Mouse (Mus musculus) left cerebral cortex, postnatal 25 days (tissue): ENCODE data around the gene Tmem178b. TPM values are rescaled to one million over a fixed set of nuclear protein-coding genes. Genes with fewer than 3 reads are reported as not detected.

Source experiments
- DNase-seq, 2 experiments: peaks; one replicate each; pipeline ENCODE4 v3.0.0; 2022; ENCODE audit warnings: low spot score in 2 of 2, mixed read lengths in 1 of 2
- intact Hi-C: fragments of 180-260 bp; cut with DNase I; formaldehyde crosslinking; loops from one replicate; pipeline ENCODE4 v1.15.1; 2025
- total RNA-seq, 2 experiments: library from RNA; stranded (reverse); gene quantifications; 2 replicates each; pipeline ENCODE4 v1.2.3; 2021

The Tmem178b gene
- total RNA-seq, 2 experiments from 2014 or later, result 278 to 312 TPM

DNA sequence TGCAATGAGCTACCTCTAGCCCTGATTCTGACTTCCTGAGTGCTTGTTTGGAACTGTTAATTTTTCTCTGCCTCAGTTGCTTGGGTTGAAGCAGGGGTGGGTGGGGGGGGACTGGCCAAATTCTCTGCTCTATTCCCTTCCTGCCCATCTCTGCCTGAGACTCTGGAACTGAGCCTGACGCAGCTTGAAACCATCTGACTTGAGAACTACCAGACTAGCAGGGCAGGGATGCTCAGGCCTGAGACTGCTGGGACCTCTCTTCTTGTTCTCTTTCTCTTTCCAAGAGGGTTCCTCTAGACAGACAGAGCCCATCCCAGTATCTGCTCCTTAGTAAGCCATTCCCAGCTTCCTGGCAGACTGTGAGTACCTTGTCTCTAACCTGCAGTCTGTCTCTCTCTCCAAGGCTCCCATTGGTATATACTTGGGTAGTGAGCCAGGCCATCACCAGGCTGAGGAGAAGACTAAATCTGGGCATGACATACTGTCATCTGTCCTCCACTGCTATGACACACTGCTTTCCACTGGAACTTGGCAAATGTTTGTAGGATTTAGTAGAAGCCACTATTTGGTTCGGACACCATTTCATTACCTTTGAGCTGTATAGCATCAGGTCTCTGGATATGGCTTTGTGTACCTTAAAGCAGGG, 42.7 kb downstream of the Tmem178b start:
- DNase-seq, result no peak
- intact Hi-C loops, result no loop called here

DNA sequence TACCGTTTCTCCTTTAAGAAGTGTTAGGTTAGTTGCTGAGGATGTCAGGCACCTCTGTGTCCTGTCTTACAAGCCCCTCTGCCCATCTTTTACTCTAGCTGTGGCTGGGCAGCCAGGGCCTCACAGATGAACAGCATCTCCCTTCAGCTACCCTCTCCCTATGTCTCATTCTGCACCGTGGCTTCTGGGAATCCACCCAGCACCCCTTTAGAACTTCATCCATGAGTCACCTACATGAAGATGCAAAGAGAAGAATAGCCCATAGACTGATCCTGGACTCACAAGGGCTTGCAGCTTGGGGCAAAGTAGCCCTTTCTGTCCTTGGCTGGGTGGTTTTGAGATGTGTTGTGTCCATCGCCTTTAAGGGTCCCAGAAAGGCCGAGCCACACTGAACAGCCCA, 43.4 kb downstream of the Tmem178b start:
- intact Hi-C loops, result no loop called here

DNA sequence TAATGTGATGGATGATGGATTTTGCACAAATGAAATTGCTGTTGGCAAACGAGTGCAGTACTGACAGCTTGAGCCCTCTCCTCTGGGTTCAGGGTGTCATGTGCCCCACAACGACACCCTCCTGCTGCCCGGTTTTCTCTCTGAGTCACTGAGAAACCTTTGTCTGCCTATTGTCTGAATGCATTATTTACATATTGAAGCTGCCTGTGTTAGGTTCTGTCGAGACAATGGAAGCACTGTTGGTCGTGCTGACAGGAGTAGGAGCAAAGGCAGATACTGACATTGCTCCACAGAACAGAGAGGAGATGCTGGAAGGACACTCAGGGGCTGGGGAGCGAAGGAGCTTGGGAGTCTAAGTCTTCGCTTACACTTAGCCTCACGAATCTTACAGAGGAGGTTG, 44.2 kb downstream of the Tmem178b start:
- no peak for DNase-seq
- intact Hi-C loops, result no loop called here

More for the DNA sequence above, 43.4 kb downstream of the Tmem178b start:
- no peak for DNase-seq

DNA sequence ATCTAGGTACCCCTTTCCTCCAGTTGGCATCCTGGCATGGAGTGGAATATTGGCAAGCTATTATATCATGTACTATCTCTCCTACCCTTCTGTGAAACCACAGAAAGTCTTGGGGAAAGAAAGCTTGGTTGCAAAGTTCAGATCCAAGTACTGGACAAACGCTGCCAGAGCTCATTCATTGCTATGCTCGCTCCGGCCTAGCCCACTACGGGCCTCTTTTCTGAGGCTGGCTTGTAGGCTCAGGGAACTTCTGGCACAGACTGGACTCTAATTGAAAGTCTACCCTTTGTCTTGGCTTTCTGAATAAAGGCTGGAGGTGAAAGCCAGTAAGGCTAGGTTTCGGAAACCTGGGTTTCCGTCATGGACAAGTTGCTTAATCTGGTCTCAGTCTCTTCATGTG, 44.7 kb downstream of the Tmem178b start:
- no peak for DNase-seq
- intact Hi-C loops, result no loop called here

DNA sequence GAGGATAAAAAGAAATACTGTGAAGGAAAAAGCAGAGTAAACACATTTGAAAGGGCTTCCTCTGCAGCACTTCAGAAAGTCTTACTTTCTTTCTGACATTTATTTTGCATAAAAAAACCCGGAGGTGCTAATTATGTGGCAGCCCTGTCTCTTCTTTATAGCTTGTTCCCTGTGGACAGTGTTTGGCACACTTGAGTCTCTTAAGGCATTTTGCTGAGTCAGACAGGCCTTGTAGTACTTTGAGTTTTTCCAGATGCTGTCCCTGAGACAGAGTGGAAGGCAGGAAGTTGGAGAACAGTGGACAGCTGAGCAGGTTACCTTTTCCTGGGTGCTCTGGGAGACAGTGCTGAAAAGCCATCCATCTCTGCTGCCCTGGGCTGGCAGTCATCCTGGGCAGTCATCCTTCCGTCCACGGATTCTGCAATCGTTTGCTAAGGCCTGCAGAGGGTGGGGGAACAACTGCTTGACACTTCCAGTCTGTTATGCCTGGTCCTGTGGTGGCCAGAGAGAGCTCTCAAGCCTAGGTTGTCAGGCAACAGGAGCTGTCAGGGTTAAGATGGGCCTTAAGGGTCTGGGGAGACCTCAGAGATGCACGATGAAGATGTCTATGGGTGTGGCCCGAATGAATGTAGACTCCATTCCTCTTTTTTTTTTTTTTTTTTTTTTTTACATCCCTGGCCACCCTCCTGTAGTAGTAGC, 46.1 kb downstream of the Tmem178b start:
- intact Hi-C loops, result no loop called here
- DNase-seq, result peak in 1 of 2 experiments; percentile 60

DNA sequence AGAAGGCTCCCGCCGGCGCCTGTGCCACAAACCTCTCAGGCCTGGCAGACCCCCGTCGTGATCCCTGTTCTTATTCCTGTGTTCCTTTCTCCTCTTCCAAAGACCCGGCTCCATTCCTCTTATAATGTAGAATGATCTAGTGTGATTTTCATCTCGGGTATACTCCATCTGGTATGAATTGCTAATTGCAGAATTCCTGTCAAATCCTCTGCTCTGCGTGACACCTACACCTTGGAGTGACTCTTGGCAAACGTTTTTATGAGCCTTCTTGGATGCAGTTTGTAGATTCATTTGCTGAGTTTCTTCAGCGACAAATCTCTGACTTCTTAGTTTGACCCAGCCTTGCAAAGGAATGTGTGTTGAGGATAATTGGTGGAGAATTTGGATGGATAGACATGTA, 53.4 kb downstream of the Tmem178b start:
- peak in 1 of 2 experiments; percentile 41 for DNase-seq
- intact Hi-C loops, result no loop called here

DNA sequence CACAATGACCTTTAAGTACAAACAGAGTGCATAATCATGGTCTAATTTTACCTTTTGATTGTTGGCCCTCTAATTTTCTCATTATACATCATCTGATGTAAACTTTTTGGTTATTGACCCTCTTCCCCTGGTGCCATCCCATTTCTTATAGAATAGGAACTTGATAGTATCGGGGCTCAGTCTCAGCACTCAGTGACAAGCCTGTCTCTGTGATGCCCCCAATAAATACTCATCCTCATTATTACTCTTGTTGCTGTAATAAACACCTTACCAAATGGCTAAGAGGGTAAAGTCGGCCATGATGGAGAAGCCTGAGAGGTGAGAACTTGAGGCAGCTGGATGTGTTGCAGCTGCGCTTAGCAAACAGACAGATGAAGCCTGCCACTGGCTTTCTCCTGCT, 63.5 kb downstream of the Tmem178b start:
- no peak for DNase-seq
- intact Hi-C loops, result no loop called here

DNA sequence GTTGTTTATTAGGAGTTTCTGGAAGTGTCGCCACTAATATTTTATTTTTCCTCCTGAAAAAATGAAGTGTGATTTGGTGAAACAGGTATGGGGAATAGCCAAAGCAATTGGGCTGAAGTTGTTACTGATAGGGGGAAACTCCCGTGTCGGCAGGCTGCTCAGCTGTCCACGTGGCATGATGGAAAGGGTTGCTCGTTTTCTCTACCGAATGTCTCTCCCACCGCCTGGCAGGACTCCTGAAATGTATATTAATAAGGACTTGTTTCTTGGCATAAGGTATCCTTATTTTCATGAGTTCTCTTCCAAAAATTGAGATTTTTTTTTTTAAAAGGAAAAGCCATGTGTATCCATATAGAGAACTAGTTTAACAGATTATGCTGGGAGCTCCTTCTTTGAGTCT, 67.8 kb downstream of the Tmem178b start:
- DNase-seq, result peak in 1 of 2 experiments; percentile 23
- intact Hi-C loops, result no loop called here

DNA sequence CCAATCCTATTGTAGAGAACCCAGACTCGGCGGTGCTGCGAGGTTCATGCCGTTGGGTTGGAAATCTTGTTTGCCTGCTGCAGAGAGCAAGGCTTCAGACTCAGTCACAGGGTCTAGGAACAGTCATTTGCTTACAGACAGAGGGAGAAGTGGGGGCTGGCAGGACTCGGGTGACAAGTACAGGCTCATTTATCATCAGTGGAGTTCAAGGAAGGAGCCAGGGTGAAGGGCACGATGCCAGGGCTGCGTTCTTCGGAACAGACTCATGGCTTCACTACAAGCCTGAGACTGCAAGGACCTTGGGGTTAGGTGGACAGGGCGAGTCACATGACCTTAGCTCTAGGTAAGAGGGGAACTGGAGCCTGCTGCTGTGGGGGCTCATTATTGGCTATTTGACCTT, 71.8 kb downstream of the Tmem178b start:
- intact Hi-C loops, result no loop called here
- no peak for DNase-seq

DNA sequence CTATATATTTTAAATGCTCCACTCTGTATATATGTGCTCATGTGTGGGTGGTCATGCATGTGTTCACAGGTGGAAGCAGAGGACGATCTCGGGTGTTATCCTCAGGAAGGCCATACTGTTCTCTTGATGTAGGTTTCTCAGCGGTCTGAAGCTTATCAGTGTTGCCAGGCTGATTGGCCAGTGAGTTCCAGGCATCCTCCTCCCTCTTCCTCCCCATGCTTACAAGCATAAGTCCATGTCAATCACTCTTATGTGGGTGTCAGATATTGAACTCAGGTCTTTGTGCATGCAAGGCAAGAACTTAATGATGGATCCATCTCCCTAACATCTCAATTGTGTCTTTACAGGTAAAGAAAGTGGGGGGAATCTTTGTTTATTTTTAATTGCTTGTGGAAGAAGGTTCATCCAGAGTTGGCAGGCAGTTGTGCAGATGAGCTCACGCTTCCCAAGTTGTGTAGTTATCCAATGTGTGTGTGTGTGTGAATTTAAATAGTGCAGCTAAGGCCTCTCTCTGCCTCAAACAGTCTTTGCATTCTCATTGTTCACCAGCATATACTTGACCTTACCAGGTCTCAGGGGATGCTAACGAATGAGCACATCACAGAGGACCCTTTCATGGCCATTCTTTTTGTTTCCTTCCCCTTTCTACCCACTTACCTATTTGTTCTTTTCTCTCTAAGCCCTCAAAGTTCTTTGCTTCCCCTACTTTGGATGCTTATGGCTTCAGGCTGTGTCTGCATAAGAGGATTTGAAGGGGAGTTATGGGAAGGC, 72.8 kb downstream of the Tmem178b start:
- intact Hi-C loops, result loop anchor here (1.0 kb wide), 1 partner anchor 42 kb away; no protein-coding TSS in a partner anchor
- DNase-seq, result peak in 1 of 2 experiments; percentile 42

DNA sequence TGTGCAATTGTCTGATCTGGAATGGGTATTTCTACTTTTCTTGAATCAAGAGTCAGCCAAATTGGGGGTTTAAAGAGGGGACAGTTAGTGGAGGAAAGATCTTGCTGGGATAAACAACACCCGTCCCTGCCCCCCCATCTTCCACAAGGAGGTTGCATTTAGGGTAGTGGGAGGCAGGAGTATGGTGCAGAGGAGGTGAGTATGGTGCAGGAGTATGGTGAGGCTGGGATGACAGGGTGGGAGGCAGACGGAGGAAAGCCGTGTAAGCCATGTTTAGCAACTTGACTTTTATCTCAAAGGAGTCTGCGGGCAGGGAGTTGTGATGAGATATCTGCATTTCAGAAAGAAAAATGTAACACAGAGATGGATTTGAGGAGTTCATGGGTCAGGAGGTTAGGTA, 73.5 kb downstream of the Tmem178b start:
- intact Hi-C loops, result loop anchor here (1.0 kb wide), 1 partner anchor 42 kb away; no protein-coding TSS in a partner anchor
- DNase-seq, result peak; percentile 17 to 81

DNA sequence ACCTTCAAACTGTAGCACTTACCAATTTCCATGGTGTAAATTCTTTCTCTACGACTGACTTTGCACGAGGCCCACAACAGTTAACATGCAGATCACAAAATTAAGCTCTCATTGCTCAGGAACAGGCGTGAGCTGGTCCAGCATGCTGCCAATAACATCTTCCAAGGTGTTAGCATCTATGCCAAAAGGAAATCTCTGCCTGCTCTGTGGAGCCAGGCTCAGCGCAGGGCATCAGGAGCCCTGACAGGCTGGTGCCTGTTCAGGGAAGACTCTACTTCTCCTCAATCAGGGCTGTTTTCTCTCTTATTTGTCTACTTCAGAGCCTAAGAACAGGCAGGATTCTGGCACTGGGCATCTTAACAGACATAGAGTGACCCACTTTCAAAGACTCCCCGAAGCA, 80.9 kb downstream of the Tmem178b start:
- intact Hi-C loops, result no loop called here
- DNase-seq, result no peak

DNA sequence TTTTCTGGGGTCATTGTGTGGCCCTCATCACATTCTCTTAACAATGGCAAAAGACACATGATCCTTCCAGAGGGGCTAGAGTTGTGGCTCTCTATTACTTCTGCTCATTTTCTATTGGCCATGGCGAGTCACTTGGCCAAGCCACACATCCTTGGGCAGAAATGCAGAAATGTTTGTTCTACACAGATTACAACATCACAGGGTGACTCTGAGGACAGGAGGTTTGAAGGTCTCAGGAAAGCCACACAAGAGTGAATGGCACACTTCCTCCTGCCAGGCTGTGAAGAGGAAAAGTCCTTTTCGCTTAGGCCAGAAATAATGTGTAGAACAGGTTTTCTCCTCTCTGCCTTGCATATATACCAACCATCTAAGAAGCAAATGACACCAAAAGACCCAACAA, 82.1 kb downstream of the Tmem178b start:
- DNase-seq, result no peak
- intact Hi-C loops, result no loop called here

DNA sequence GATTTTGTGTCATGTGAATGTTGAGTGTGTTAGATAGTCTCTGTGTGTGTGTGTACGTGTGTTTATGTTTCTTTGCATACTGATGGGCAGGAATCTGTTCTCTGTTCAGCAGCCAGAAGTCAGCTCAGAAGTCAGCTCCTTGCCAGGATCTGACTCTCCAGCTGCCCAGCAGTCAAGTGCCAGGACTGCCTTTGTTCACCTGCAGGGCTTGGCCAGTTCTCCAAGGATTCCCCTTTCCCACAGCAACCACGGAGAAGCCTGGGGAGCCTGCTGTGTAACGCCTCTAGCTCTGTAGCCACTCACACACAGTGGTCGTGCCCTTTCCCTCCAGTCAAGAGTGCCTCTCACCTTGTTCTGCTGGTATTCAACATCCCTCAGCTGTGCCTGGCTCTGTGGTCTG, 91.5 kb downstream of the Tmem178b start:
- intact Hi-C loops, result no loop called here
- DNase-seq, result no peak

DNA sequence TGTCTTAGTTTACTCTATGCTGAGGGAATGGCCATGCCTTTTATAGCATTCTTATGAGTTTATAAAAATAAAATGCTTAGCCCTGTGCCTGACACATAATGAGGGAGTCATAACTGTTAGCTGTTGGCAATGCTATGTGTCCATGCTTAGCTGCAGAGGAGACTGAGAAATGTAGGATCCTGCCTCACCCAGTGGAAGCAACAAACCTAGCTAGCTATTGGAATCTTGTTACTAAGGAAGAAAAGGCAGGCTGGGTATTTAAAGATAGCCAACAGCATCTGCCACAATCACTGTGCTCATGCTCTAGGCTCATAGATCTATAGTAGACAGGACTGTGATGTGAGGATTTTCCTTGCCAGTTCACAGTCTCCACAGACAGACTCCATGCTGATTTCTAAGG, 97.2 kb downstream of the Tmem178b start:
- peak; percentile 18 to 66 for DNase-seq
- intact Hi-C loops, result no loop called here

DNA sequence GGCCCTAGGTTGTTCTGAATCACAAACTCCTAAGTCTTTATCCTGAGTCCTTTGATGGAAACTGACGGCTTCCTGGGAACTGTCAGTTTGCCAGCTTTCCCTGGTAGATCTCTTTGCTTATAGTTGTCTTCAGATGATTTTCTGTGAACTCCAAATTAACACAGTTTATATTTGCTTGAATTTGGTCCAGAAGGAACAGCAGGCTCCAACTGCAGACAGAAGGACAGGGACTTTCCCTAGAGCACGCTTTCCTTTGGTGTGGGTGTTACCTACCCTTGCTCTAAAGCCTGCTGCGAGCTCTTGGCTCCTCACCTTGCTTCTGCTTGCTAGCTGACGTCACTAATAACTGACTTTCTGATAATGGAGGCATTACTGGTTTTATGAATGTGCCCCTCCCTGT, 105.9 kb downstream of the Tmem178b start:
- peak; percentile 24 to 66 for DNase-seq
- intact Hi-C loops, result no loop called here

DNA sequence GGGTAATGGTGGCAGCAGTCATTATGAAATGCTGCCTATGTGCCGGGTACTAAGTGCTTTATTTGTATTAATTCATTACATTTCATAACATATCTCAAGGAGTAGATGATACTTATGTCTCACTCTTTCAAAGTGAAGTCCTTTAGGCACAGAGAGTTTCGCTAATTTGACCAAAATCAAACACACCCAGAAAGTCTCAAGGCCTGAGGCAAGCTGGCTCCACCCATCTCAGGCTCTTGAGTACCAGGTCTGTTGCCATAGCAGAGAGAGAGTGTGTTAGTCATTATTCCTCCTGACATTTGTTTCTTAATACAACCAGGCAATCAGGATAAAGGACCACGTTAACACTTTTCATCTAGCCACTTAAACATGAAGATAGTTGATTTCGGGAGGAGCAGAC, 117.7 kb downstream of the Tmem178b start:
- intact Hi-C loops, result no loop called here

DNA sequence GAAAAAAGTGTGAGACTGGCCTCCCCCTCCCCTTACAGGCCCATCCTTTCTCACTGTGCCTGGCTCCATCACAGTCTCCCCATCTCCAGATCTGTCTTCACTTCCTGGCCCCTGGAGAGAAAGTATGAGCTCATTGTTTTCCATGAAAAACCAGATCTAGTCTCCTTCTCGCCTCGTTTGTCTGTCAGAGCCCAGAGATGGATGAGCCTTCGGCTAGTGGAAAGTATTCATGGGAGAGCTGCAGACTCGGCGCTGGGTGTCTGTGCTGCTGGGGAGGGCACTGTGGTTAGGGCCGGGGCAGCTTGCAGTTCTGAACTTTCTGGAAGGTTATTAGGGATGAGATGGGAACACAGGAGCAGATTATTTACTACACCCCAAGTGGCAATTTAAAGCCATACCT, 118.9 kb downstream of the Tmem178b start:
- no peak for DNase-seq
- intact Hi-C loops, result no loop called here

More for the DNA sequence above, 117.7 kb downstream of the Tmem178b start:
- DNase-seq, result no peak

DNA sequence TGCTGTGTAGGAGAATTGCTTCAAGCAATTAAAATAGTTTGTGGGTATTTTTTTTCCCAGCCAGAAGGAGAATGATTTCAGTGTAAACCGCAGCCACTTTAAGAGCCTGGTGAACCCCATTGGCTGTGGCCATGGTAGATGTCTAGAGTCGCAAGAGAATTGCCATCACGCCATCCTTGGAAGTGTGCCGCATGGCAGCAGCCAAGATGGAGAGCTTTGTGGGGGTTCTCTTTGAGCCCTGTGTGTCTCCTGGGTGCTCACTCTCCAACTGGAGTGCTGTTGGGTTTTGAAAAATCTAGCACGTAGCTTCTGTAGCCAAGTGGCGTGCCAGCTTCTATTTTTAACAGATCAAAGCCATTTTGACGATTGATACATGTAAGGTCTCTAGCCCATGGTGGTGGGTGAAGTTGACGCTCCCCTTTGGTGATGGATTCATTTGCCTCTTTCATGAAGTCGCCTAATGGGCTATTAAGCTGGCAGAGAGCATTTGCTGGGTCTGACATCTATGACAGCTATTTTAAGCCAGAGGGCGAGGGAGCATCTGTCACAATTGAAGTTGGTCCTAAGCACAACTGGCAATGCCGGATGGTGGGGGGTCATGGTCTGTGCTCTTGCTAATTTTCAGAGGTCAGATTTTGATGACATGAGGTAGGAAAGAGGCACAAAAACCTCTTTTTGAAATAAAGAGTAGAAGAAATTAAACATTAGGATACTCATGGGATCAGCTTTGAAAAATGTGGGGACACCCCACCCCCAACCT, 133.1 kb downstream of the Tmem178b start:
- DNase-seq, result peak in 1 of 2 experiments; percentile 47
- intact Hi-C loops, result no loop called here
